Mouse (Mus musculus) urinary bladder, adult 18-20 months (tissue): ENCODE measurements at regions not wholly inside any gene's neighbourhood (a gene's known extent, or its start where the extent isn't known, plus 50 kb on each side); places are given as distances from the start of the nearest gene placed in this dataset.

Source experiments
- DNase-seq, 2 experiments: peaks; one replicate each; pipeline ENCODE4 v3.0.0; 2022; ENCODE audit warnings: low spot score in 2 of 2, mixed read lengths in 2 of 2

GRCm38 (mm10) chr1:184297001-184297740, 263.1 kb upstream of the 1700056E22Rik start:
- DNase-seq = peak in 1 of 2 experiments; percentile 43

GRCm38 (mm10) chr1:184291129-184291528, 257.0 kb upstream of the 1700056E22Rik start:
- no peak for DNase-seq

GRCm38 (mm10) chr1:184289733-184290416, 255.8 kb upstream of the 1700056E22Rik start:
- DNase-seq = no peak

GRCm38 (mm10) chr1:184281768-184282167, 247.7 kb upstream of the 1700056E22Rik start:
- DNase-seq = no peak

GRCm38 (mm10) chr1:184279263-184279662, 245.2 kb upstream of the 1700056E22Rik start:
- DNase-seq = no peak

- DNase-seq = peak in 1 of 2 experiments; percentile 48
Observed at GRCm38 (mm10) chr1:184277001-184277400, 242.9 kb upstream of the 1700056E22Rik start.

GRCm38 (mm10) chr1:184275877-184276276, 241.8 kb upstream of the 1700056E22Rik start:
- peak in 1 of 2 experiments; percentile 54 for DNase-seq

GRCm38 (mm10) chr1:184275396-184275795, 241.3 kb upstream of the 1700056E22Rik start:
- DNase-seq = no peak

- no peak for DNase-seq
Observed at GRCm38 (mm10) chr1:184274704-184275103, 240.6 kb upstream of the 1700056E22Rik start.

- no peak for DNase-seq
Observed at GRCm38 (mm10) chr1:184273722-184274121, 239.6 kb upstream of the 1700056E22Rik start.

GRCm38 (mm10) chr1:184271254-184271653, 237.2 kb upstream of the 1700056E22Rik start:
- DNase-seq = no peak

- peak; percentile 49 to 60 for DNase-seq
Observed at GRCm38 (mm10) chr1:184266051-184266450, 231.9 kb upstream of the 1700056E22Rik start.

- DNase-seq = no peak
Observed at GRCm38 (mm10) chr1:184262975-184263374, 228.9 kb upstream of the 1700056E22Rik start.

GRCm38 (mm10) chr1:184261385-184261727, 227.3 kb upstream of the 1700056E22Rik start:
- no peak for DNase-seq

GRCm38 (mm10) chr1:184260722-184261384, 226.8 kb upstream of the 1700056E22Rik start:
- DNase-seq = no peak

GRCm38 (mm10) chr1:184259853-184260252, 225.8 kb upstream of the 1700056E22Rik start:
- no peak for DNase-seq

- DNase-seq = no peak
Observed at GRCm38 (mm10) chr1:184257356-184257755, 223.3 kb upstream of the 1700056E22Rik start.

GRCm38 (mm10) chr1:184254951-184255350, 220.8 kb upstream of the 1700056E22Rik start:
- DNase-seq = no peak

GRCm38 (mm10) chr1:184244730-184245488, 210.8 kb upstream of the 1700056E22Rik start:
- DNase-seq = no peak

- no peak for DNase-seq
Observed at GRCm38 (mm10) chr1:184244296-184244695, 210.2 kb upstream of the 1700056E22Rik start.

GRCm38 (mm10) chr1:184241846-184242245, 207.7 kb upstream of the 1700056E22Rik start:
- DNase-seq = no peak
